Mouse (Mus musculus): ENCODE measurements around the gene Wdr60. TPM values are rescaled to one million over a fixed set of nuclear protein-coding genes. Genes with fewer than 3 reads are reported as not detected.
"Not testable (repeated sequence)": the region's sequence is repeated elsewhere in the genome, so short reads cannot be mapped to it uniquely, and the experiment has no call there.

Gene Wdr60
- total RNA-seq (2021): 10 to 100 TPM; 17.2 to 18.2 TPM
- long read RNA-seq, experiment 1, transcript Wdr60-201 (22 exons, 3,721 nt): major isoform, 7 of 25 reads
- long read RNA-seq, experiment 1, partial matches to known transcripts: 5 of 25 reads
- long read RNA-seq, experiment 1, other reads (novel, unspliced or antisense): 13 of 25 reads
- long read RNA-seq, experiment 2, transcript Wdr60-201 (22 exons, 3,721 nt): major isoform, 6 of 13 reads
- long read RNA-seq, experiment 2, partial matches to known transcripts: 1 of 13 reads
- long read RNA-seq, experiment 2, other reads (novel, unspliced or antisense): 5 of 13 reads

GRCm38 (mm10) chr12:116262555-116263341 is at the start of gene Wdr60:
Wdr60 (minus strand) TSS chr12:116263022.
- peak; percentile 89 to 92 for DNase-seq (ENCODE audit: low spot score in 2 of 2)

GRCm38 (mm10) chr12:116308612-116309011 is 45.8 kb upstream of the Wdr60 start:
- no peak for DNase-seq (ENCODE audit: low spot score in 2 of 2)

- DNase-seq (ENCODE audit: low spot score in 2 of 2): no peak
Observed at GRCm38 (mm10) chr12:116307870-116308269, 45.0 kb upstream of the Wdr60 start.

- no peak for DNase-seq (ENCODE audit: low spot score in 2 of 2)
Observed at GRCm38 (mm10) chr12:116306042-116306441, 43.2 kb upstream of the Wdr60 start.

- no peak for DNase-seq (ENCODE audit: low spot score in 2 of 2)
Observed at GRCm38 (mm10) chr12:116302181-116302580, 39.4 kb upstream of the Wdr60 start.

GRCm38 (mm10) chr12:116299906-116300305 is 37.1 kb upstream of the Wdr60 start:
- no peak for DNase-seq (ENCODE audit: low spot score in 2 of 2)

GRCm38 (mm10) chr12:116293599-116294292 is 30.9 kb upstream of the Wdr60 start:
- peak; percentile 17 to 20 for DNase-seq (ENCODE audit: low spot score in 2 of 2)

- DNase-seq (ENCODE audit: low spot score in 2 of 2): no peak
Observed at GRCm38 (mm10) chr12:116293185-116293584, 30.4 kb upstream of the Wdr60 start.

- DNase-seq (ENCODE audit: low spot score in 2 of 2): no peak
Observed at GRCm38 (mm10) chr12:116283511-116283910, 20.7 kb upstream of the Wdr60 start.

- DNase-seq (ENCODE audit: low spot score in 2 of 2): no peak
Observed at GRCm38 (mm10) chr12:116282856-116283255, 20.0 kb upstream of the Wdr60 start.

- DNase-seq (ENCODE audit: low spot score in 2 of 2): peak; percentile 29 to 33
Observed at GRCm38 (mm10) chr12:116281427-116282281, 18.8 kb upstream of the Wdr60 start.

- DNase-seq (ENCODE audit: low spot score in 2 of 2): peak; percentile 100
Observed at GRCm38 (mm10) chr12:116280653-116281364, 18.0 kb upstream of the Wdr60 start, which contains the start of gene Esyt2. Esyt2 (plus strand) TSS chr12:116281196.

GRCm38 (mm10) chr12:116280149-116280652 is 17.4 kb upstream of the Wdr60 start:
- DNase-seq (ENCODE audit: low spot score in 2 of 2): no peak

- DNase-seq (ENCODE audit: low spot score in 2 of 2): no peak
Observed at GRCm38 (mm10) chr12:116279181-116279580, 16.4 kb upstream of the Wdr60 start.

GRCm38 (mm10) chr12:116278541-116278940 is 15.7 kb upstream of the Wdr60 start:
- DNase-seq (ENCODE audit: low spot score in 2 of 2): no peak

- no peak for DNase-seq (ENCODE audit: low spot score in 2 of 2)
Observed at GRCm38 (mm10) chr12:116276961-116277360, 14.1 kb upstream of the Wdr60 start.

GRCm38 (mm10) chr12:116275631-116276030 is 12.8 kb upstream of the Wdr60 start:
- no peak for DNase-seq (ENCODE audit: low spot score in 2 of 2)

GRCm38 (mm10) chr12:116275086-116275485 is 12.3 kb upstream of the Wdr60 start, which contains the start of gene Gm11027:
Gm11027 (plus strand) TSS chr12:116275386.
- not testable (repeated sequence) for DNase-seq (ENCODE audit: low spot score in 2 of 2)

- DNase-seq (ENCODE audit: low spot score in 2 of 2): no peak
Observed at GRCm38 (mm10) chr12:116273733-116274132, 10.9 kb upstream of the Wdr60 start.

GRCm38 (mm10) chr12:116271071-116271470 is 8.2 kb upstream of the Wdr60 start:
- DNase-seq (ENCODE audit: low spot score in 2 of 2): no peak
